In genomic region chr2:3730744-3731143, GRCm38 (mm10) we compare ENCODE assay signal across 11 mouse cellular contexts.
DNase-seq lines count a peak whose midpoint lies in the region; ATAC-seq and TF ChIP-seq lines count a peak whose summit lies in the region.
"Had no signal": no experiment of that assay in that cellular context is flagged by ENCODE, and none has a peak within 500 bp of the region (broad histone marks: within the 10 kb centered on the region; RNA-seq: fewer than 3 reads in every experiment).

No protein-coding gene starts in this region.

- ATAC-seq in kidney, embryonic 15.5 days (replicated peaks; ENCODE audit: low FRiP score), result no peak; the same call in 1 of the 2 replicates
- no peak for ATAC-seq in forebrain, embryonic 14.5 days
- ATAC-seq in lung, postnatal 0 days, result no peak

- WGBS in kidney, embryonic 15.5 days, result 54% methylated on average over 10 of the region's 10 CpGs
- WGBS in small intestine, adult 2 months, result 82% methylated on average over 10 of the region's 10 CpGs
- 74% methylated on average over 10 of the region's 10 CpGs for WGBS in forebrain, embryonic 14.5 days
- 41% methylated on average over 10 of the region's 10 CpGs for WGBS in lung, postnatal 0 days

- peak overlapping the region; percentile 49 for H3K27ac ChIP-seq in kidney, embryonic 15.5 days
- peak overlapping the region; percentile 9 for H3K27ac ChIP-seq in small intestine, adult 2 months (ENCODE audit: insufficient read depth, low read depth, low read length)
- no peak overlapping the region for H3K27ac ChIP-seq in forebrain, embryonic 14.5 days (ENCODE audit: low read depth, low read length)
- no peak overlapping the region for H3K27ac ChIP-seq in lung, postnatal 0 days (ENCODE audit: low read length)
- H3K27ac ChIP-seq: midbrain, embryonic 12.5 days had no signal

- H3K4me2 ChIP-seq in kidney, embryonic 15.5 days, result peak overlapping the region; percentile 24; the same call in 1 of the 2 replicates
- H3K4me2 ChIP-seq in forebrain, embryonic 14.5 days (ENCODE audit: low read length), result no peak overlapping the region
- H3K4me2 ChIP-seq in lung, postnatal 0 days (replicated peaks; ENCODE audit: low read depth, low read length), result no peak overlapping the region
- H3K4me2 ChIP-seq: midbrain, embryonic 12.5 days had no signal

- no peak overlapping the region for H3K4me3 ChIP-seq in kidney, embryonic 15.5 days (replicated peaks)
- no peak overlapping the region for H3K4me3 ChIP-seq in small intestine, adult 2 months (ENCODE audit: low read depth, low read length)
- H3K4me3 ChIP-seq in forebrain, embryonic 14.5 days (ENCODE audit: low read depth, low read length), result no peak overlapping the region
- no peak overlapping the region for H3K4me3 ChIP-seq in lung, postnatal 0 days (ENCODE audit: low read depth, low read length)
- H3K4me3 ChIP-seq: midbrain, embryonic 12.5 days had no signal

- no peak for TF ChIP-seq POLR2A in small intestine, adult 2 months (IDR thresholded peaks at IDR 0.05; ENCODE audit: low read depth, low read length)

- peaks cover 35% of the 10 kb centered on the region for H3K4me1 ChIP-seq in kidney, embryonic 15.5 days
- H3K4me1 ChIP-seq in small intestine, adult 2 months (ENCODE audit: control insufficient read depth, insufficient read depth, insufficient read length, low read length), result peaks cover 5% of the 10 kb centered on the region; the same call in 1 of the 2 replicates
- 0 out of 2 replicates have a peak, but pooled peaks cover 2% of the 10 kb centered on the region for H3K4me1 ChIP-seq in forebrain, embryonic 14.5 days (ENCODE audit: control insufficient read depth, insufficient read depth, low read length)
- H3K4me1 ChIP-seq in lung, postnatal 0 days (ENCODE audit: insufficient read depth, low read depth, low read length), result no peaks in the 10 kb centered on the region; the same call in 1 of the 2 replicates

- TF ChIP-seq EP300 in lung, postnatal 0 days (IDR thresholded peaks at IDR 0.05), result no peak

- no peak overlapping the region for H3K9ac ChIP-seq in kidney, embryonic 15.5 days
- H3K9ac ChIP-seq in forebrain, embryonic 14.5 days (ENCODE audit: low read length), result no peak overlapping the region
- no peak overlapping the region for H3K9ac ChIP-seq in lung, postnatal 0 days (replicated peaks; ENCODE audit: low read depth)
- H3K9ac ChIP-seq: midbrain, embryonic 12.5 days had no signal

- no peaks in the 10 kb centered on the region for H3K27me3 ChIP-seq in kidney, embryonic 15.5 days
- no peaks in the 10 kb centered on the region for H3K27me3 ChIP-seq in small intestine, adult 2 months (ENCODE audit: control insufficient read depth, insufficient read depth, low read length)
- H3K27me3 ChIP-seq in forebrain, embryonic 14.5 days (replicated peaks; ENCODE audit: control insufficient read depth, insufficient read depth, low read length), result no peaks in the 10 kb centered on the region
- no peaks in the 10 kb centered on the region for H3K27me3 ChIP-seq in lung, postnatal 0 days (replicated peaks; ENCODE audit: insufficient read depth, low read length)
- H3K27me3 ChIP-seq: midbrain, embryonic 12.5 days had no signal

- intact Hi-C loops in left cerebral cortex, postnatal 10 days (cut with DNase I), result no loop called here

- no peaks in the 10 kb centered on the region for H3K36me3 ChIP-seq in kidney, embryonic 15.5 days
- H3K36me3 ChIP-seq in small intestine, adult 2 months (ENCODE audit: control insufficient read depth, insufficient read depth, low read length), result no peaks in the 10 kb centered on the region
- no peaks in the 10 kb centered on the region for H3K36me3 ChIP-seq in forebrain, embryonic 14.5 days (ENCODE audit: control insufficient read depth, insufficient read depth, low read length)
- H3K36me3 ChIP-seq in lung, postnatal 0 days (ENCODE audit: insufficient read depth, low read length), result no peaks in the 10 kb centered on the region
- H3K36me3 ChIP-seq: midbrain, embryonic 12.5 days had no signal

- DNase-seq in kidney, postnatal 36 days, result no peak
- peak; percentile 77 for DNase-seq in R1 (ENCODE audit: low read depth, low spot score)
- peak; percentile 76 for DNase-seq in induced T-regulatory cell, adult 2 months (ENCODE audit: low read depth)
- DNase-seq in left cerebral cortex, postnatal 10 days (ENCODE audit: extremely low spot score in 1 of 2, low spot score in 2 of 2), result no peak
- DNase-seq in forebrain, embryonic 14.5 days (ENCODE audit: low spot score), result no peak
- no peak for DNase-seq in lung, postnatal 0 days (ENCODE audit: low spot score)
- DNase-seq: cerebellum, adult 9-10 months; left cerebral cortex, postnatal 4 days had no signal

- no peak for TF ChIP-seq CTCF in small intestine, adult 2 months (IDR thresholded peaks at IDR 0.05; ENCODE audit: extremely low read depth, insufficient read length, insufficient replicate concordance, low read depth, low read length)
- no peak for TF ChIP-seq CTCF in lung, postnatal 0 days (IDR thresholded peaks at IDR 0.05)

- no peaks in the 10 kb centered on the region for H3K9me3 ChIP-seq in kidney, embryonic 15.5 days (replicated peaks)
- H3K9me3 ChIP-seq in forebrain, embryonic 14.5 days (replicated peaks; ENCODE audit: control insufficient read depth, low read length), result no peaks in the 10 kb centered on the region
- H3K9me3 ChIP-seq in lung, postnatal 0 days (ENCODE audit: low read length), result no peaks in the 10 kb centered on the region
- H3K9me3 ChIP-seq: midbrain, embryonic 12.5 days had no signal

Comparison
In these comparisons a context has a peak if more than half of its experiments do, and no peak if none do; other contexts are left out.
1. H3K27ac ChIP-seq: peak in kidney, embryonic 15.5 days (single experiment) and small intestine, adult 2 months (single experiment); none in forebrain, embryonic 14.5 days (single experiment) and lung, postnatal 0 days (single experiment).
2. DNase-seq: peak in R1 (single experiment) and induced T-regulatory cell, adult 2 months (single experiment); none in kidney, postnatal 36 days (0 of 2), left cerebral cortex, postnatal 10 days (0 of 2), forebrain, embryonic 14.5 days (single experiment) and lung, postnatal 0 days (single experiment).